Mouse (Mus musculus) right cerebral cortex, postnatal 36 days (tissue): ENCODE results near the gene Jak3.
A peak's percentile ranks its signal among the peaks of the same experiment; 100 is the strongest.
"Not testable (repeated sequence)": the region's sequence is repeated elsewhere in the genome, so short reads cannot be mapped to it uniquely, and the experiment has no call there.

ENCODE experiments used
- DNase-seq, 2 experiments: peaks; one replicate each; pipeline ENCODE4 v3.0.0; 2022; ENCODE audit warnings: low spot score in 2 of 2, mixed read lengths in 1 of 2

The Jak3 gene

GRCm38 (mm10) chr8:71686143-71686734, 10.1 kb downstream of the Jak3 start:
- DNase-seq: no peak

GRCm38 (mm10) chr8:71687616-71688015, 11.5 kb downstream of the Jak3 start:
- DNase-seq: no peak

- no peak for DNase-seq
Measured at GRCm38 (mm10) chr8:71689028-71689427, 12.9 kb downstream of the Jak3 start, which contains the start of gene Insl3. Gene Insl3, plus strand, starts transcription at chr8:71689214.

GRCm38 (mm10) chr8:71692509-71692908, 16.4 kb downstream of the Jak3 start:
- no peak for DNase-seq

GRCm38 (mm10) chr8:71693166-71694041, 17.3 kb downstream of the Jak3 start:
- DNase-seq: no peak

GRCm38 (mm10) chr8:71695456-71695855, 19.4 kb downstream of the Jak3 start:
- DNase-seq: not testable (repeated sequence)

- DNase-seq: no peak
Measured at GRCm38 (mm10) chr8:71700493-71701269, 24.6 kb downstream of the Jak3 start.

GRCm38 (mm10) chr8:71701414-71702086, 25.5 kb downstream of the Jak3 start, which contains the start of gene B3gnt3:
Gene B3gnt3, minus strand, starts transcription at chr8:71701789.
- DNase-seq: no peak

- no peak for DNase-seq
Measured at GRCm38 (mm10) chr8:71702087-71702432, 26.0 kb downstream of the Jak3 start.

- DNase-seq: no peak
Measured at GRCm38 (mm10) chr8:71702923-71703322, 26.8 kb downstream of the Jak3 start.

GRCm38 (mm10) chr8:71703400-71703799, 27.3 kb downstream of the Jak3 start:
- not testable (repeated sequence) for DNase-seq

- no peak for DNase-seq
Measured at GRCm38 (mm10) chr8:71707874-71708273, 31.8 kb downstream of the Jak3 start.

- DNase-seq: peak in 1 of 2 experiments; percentile 41
Measured at GRCm38 (mm10) chr8:71709134-71709799, 33.2 kb downstream of the Jak3 start.

GRCm38 (mm10) chr8:71709800-71710446, 33.8 kb downstream of the Jak3 start:
- peak; percentile 81 to 87 for DNase-seq

- DNase-seq: no peak
Measured at GRCm38 (mm10) chr8:71711574-71711973, 35.5 kb downstream of the Jak3 start.

GRCm38 (mm10) chr8:71715531-71715930, 39.4 kb downstream of the Jak3 start:
- no peak for DNase-seq

- no peak for DNase-seq
Measured at GRCm38 (mm10) chr8:71716561-71717053, 40.5 kb downstream of the Jak3 start.

GRCm38 (mm10) chr8:71717096-71717495, 41.0 kb downstream of the Jak3 start:
- no peak for DNase-seq

- DNase-seq: no peak
Measured at GRCm38 (mm10) chr8:71718252-71718651, 42.2 kb downstream of the Jak3 start.

- DNase-seq: no peak
Measured at GRCm38 (mm10) chr8:71719218-71719617, 43.1 kb downstream of the Jak3 start.
